8 mouse cellular contexts compared by ENCODE assay signal in genomic region chr19:47463206-47463605, GRCm38 (mm10). TPM values are rescaled to one million over a fixed set of nuclear protein-coding genes. Genes with fewer than 3 reads are reported as not detected.
DNase-seq lines count a peak whose midpoint lies in the region; ATAC-seq and TF ChIP-seq lines count a peak whose summit lies in the region.

No protein-coding gene starts in this region.

- H3K9ac ChIP-seq in kidney, embryonic 15.5 days = peak overlapping the region; percentile 80
- peak overlapping the region; percentile 83 for H3K9ac ChIP-seq in intestine, embryonic 14.5 days (ENCODE audit: low read length)
- H3K9ac ChIP-seq in midbrain, postnatal 0 days (replicated peaks; ENCODE audit: low read length, poor library complexity, severe bottlenecking) = peak overlapping the region; percentile 81

- 0 out of 2 replicates have a peak, but pooled peaks have one; percentile 12 for ATAC-seq in kidney, embryonic 15.5 days (replicated peaks; ENCODE audit: low FRiP score)
- ATAC-seq in intestine, embryonic 14.5 days (replicated peaks; ENCODE audit: low FRiP score, low TSS enrichment, low read depth) = no peak
- no peak for ATAC-seq in midbrain, postnatal 0 days (ENCODE audit: low FRiP score)

- H3K4me3 ChIP-seq in kidney, embryonic 15.5 days (replicated peaks) = peak overlapping the region; percentile 81
- peak overlapping the region; percentile 64 for H3K4me3 ChIP-seq in intestine, embryonic 14.5 days (ENCODE audit: low read depth, low read length)
- H3K4me3 ChIP-seq in midbrain, postnatal 0 days (ENCODE audit: low read depth, low read length) = peak overlapping the region; percentile 75

- H3K27me3 ChIP-seq in kidney, embryonic 15.5 days = no peaks in the 10 kb centered on the region
- no peaks in the 10 kb centered on the region for H3K27me3 ChIP-seq in intestine, embryonic 14.5 days (replicated peaks; ENCODE audit: control insufficient read depth, insufficient read depth, low read length)
- no peaks in the 10 kb centered on the region for H3K27me3 ChIP-seq in midbrain, postnatal 0 days (ENCODE audit: insufficient read depth, low read length)

- no peaks in the 10 kb centered on the region for H3K9me3 ChIP-seq in kidney, embryonic 15.5 days (replicated peaks)
- no peaks in the 10 kb centered on the region for H3K9me3 ChIP-seq in intestine, embryonic 14.5 days (ENCODE audit: control insufficient read depth, low read length)
- no peaks in the 10 kb centered on the region for H3K9me3 ChIP-seq in midbrain, postnatal 0 days (ENCODE audit: low read length)

- no peak for TF ChIP-seq CTCF in midbrain, postnatal 0 days (IDR thresholded peaks at IDR 0.05)

- WGBS in kidney, embryonic 15.5 days = 1% methylated on average over 13 of the region's 13 CpGs
- 3% methylated on average over 13 of the region's 13 CpGs for WGBS in intestine, embryonic 14.5 days
- WGBS in midbrain, postnatal 0 days = under 1% methylated on average over 13 of the region's 13 CpGs

- peak overlapping the region; percentile 94 for H3K27ac ChIP-seq in kidney, embryonic 15.5 days
- no peak overlapping the region for H3K27ac ChIP-seq in intestine, embryonic 14.5 days (ENCODE audit: low read depth)
- H3K27ac ChIP-seq in midbrain, postnatal 0 days (ENCODE audit: low read depth, low read length) = no peak overlapping the region

- no peaks in the 10 kb centered on the region; the same call in 1 of the 2 replicates for H3K36me3 ChIP-seq in kidney, embryonic 15.5 days
- no peaks in the 10 kb centered on the region for H3K36me3 ChIP-seq in intestine, embryonic 14.5 days (ENCODE audit: control insufficient read depth, insufficient read depth, low read length)
- no peaks in the 10 kb centered on the region for H3K36me3 ChIP-seq in midbrain, postnatal 0 days (ENCODE audit: insufficient read depth, low read length)

- peaks cover 67% of the 10 kb centered on the region for H3K4me1 ChIP-seq in kidney, embryonic 15.5 days
- peaks cover 34% of the 10 kb centered on the region for H3K4me1 ChIP-seq in intestine, embryonic 14.5 days (replicated peaks; ENCODE audit: control insufficient read depth, insufficient read depth, low read length)
- no peaks in the 10 kb centered on the region for H3K4me1 ChIP-seq in midbrain, postnatal 0 days (ENCODE audit: insufficient read depth, low read length)

- no peak for DNase-seq in kidney, adult 9 months
- peak; percentile 78 for DNase-seq in embryo, embryonic 10.5 days (ENCODE audit: low spot score)
- no peak for DNase-seq in intestine, embryonic 14.5 days (ENCODE audit: low spot score)
- no peak for DNase-seq in midbrain, postnatal 0 days (ENCODE audit: low spot score)
- DNase-seq in frontal cortex, postnatal 25 days (ENCODE audit: low spot score in 2 of 2) = no peak
- DNase-seq in cerebellum, adult 9-10 months = no peak
- DNase-seq in cerebellum, adult 18-20 months = no peak

- H3K4me2 ChIP-seq in kidney, embryonic 15.5 days = peak overlapping the region; percentile 87
- peak overlapping the region; percentile 83 for H3K4me2 ChIP-seq in intestine, embryonic 14.5 days (ENCODE audit: low read length)
- H3K4me2 ChIP-seq in midbrain, postnatal 0 days (ENCODE audit: low read depth, low read length, poor library complexity, severe bottlenecking) = peak overlapping the region; percentile 81

RNA-seq across cellular contexts. Expression of gene Sh3pxd2a, which starts 1.0 kb away (rescaled TPM):
- 5.5 and 6.4 TPM in 2 replicates for polyA plus RNA-seq in kidney, embryonic 15.5 days (2015; fragmentation: Nextera tagmentation; extraction: Ambion mirVana)
- polyA plus RNA-seq in intestine, embryonic 14.5 days (2014; fragmentation: Nextera tagmentation; extraction: Ambion mirVana) = 8.8 and 8.9 TPM in 2 replicates
- 21.0 and 27.4 TPM in 2 replicates for total RNA-seq in midbrain, postnatal 0 days (2014; rRNA removed)
- 1.2 and 1.5 TPM in 2 replicates for polyA plus RNA-seq in midbrain, postnatal 0 days (2015; fragmentation: Nextera tagmentation; extraction: Ambion mirVana)
